8 mouse cellular contexts compared by ENCODE assay signal in genomic region chr15:98710442-98710841, GRCm38 (mm10). TPM values are rescaled to one million over a fixed set of nuclear protein-coding genes. Genes with fewer than 3 reads are reported as not detected.
DNase-seq lines count a peak whose midpoint lies in the region; ATAC-seq and TF ChIP-seq lines count a peak whose summit lies in the region.

No protein-coding gene starts in this region.

- no peak overlapping the region for H3K4me3 ChIP-seq in forebrain, embryonic 13.5 days
- no peak overlapping the region for H3K4me3 ChIP-seq in forebrain, embryonic 12.5 days (replicated peaks)
- H3K4me3 ChIP-seq in C2C12 (ENCODE audit: insufficient read depth, poor library complexity, severe bottlenecking): no peak overlapping the region
- H3K4me3 ChIP-seq in bone marrow macrophage, adult 2 months (ENCODE audit: insufficient read depth, low read length): no peak overlapping the region

- H3K9me3 ChIP-seq in forebrain, embryonic 13.5 days (replicated peaks): no peaks in the 10 kb centered on the region
- no peaks in the 10 kb centered on the region for H3K9me3 ChIP-seq in forebrain, embryonic 12.5 days

- no peak overlapping the region for H3K9ac ChIP-seq in forebrain, embryonic 13.5 days
- H3K9ac ChIP-seq in forebrain, embryonic 12.5 days: no peak overlapping the region

- no peak overlapping the region for H3K27ac ChIP-seq in forebrain, embryonic 13.5 days
- H3K27ac ChIP-seq in forebrain, embryonic 12.5 days: no peak overlapping the region
- H3K27ac ChIP-seq in bone marrow macrophage, adult 2 months (ENCODE audit: insufficient read depth, low read depth, low read length): no peak overlapping the region

- no peaks in the 10 kb centered on the region for H3K79me2 ChIP-seq in C2C12 (ENCODE audit: control insufficient read depth, insufficient read depth)

- H3K36me3 ChIP-seq in forebrain, embryonic 13.5 days (ENCODE audit: poor library complexity, severe bottlenecking): no peaks in the 10 kb centered on the region
- no peaks in the 10 kb centered on the region for H3K36me3 ChIP-seq in forebrain, embryonic 12.5 days (replicated peaks)
- no peaks in the 10 kb centered on the region for H3K36me3 ChIP-seq in C2C12 (ENCODE audit: control insufficient read depth, insufficient read depth)

- no peak overlapping the region for H3ac ChIP-seq in C2C12 (ENCODE audit: control insufficient read depth, insufficient read length, low read depth)

- no peak for TF ChIP-seq POLR2A in bone marrow macrophage, adult 2 months (IDR thresholded peaks at IDR 0.05; ENCODE audit: borderline replicate concordance, low read depth, low read length)

- DNase-seq in layer of hippocampus, adult 9-10 months (ENCODE audit: low spot score): peak; percentile 29
- DNase-seq in mesoderm, embryonic 11.5 days (ENCODE audit: low read depth, low spot score): peak; percentile 74
- peak; percentile 69 to 91 for DNase-seq in spleen, postnatal 4 days (ENCODE audit: low spot score in 2 of 2)

- no peaks in the 10 kb centered on the region for H3K79me3 ChIP-seq in C2C12 (ENCODE audit: low read depth)

- no peak overlapping the region for H3K4me2 ChIP-seq in forebrain, embryonic 13.5 days
- no peak overlapping the region for H3K4me2 ChIP-seq in forebrain, embryonic 12.5 days

- 14% methylated on average over 9 of the region's 9 CpGs for WGBS in forebrain, embryonic 13.5 days
- 16% methylated on average over 9 of the region's 9 CpGs for WGBS in forebrain, embryonic 12.5 days

- ATAC-seq in forebrain, embryonic 13.5 days: 0 out of 2 replicates have a peak, but pooled peaks have one; percentile 27
- ATAC-seq in forebrain, embryonic 12.5 days (ENCODE audit: low FRiP score): no peak
- peak; percentile 53; the same call in 1 of the 2 replicates for ATAC-seq in erythroblast, adult 5-6 weeks (replicated peaks; ENCODE audit: low FRiP score, poor library complexity, severe bottlenecking)

- H3K27me3 ChIP-seq in forebrain, embryonic 13.5 days: peaks cover 19% of the 10 kb centered on the region
- H3K27me3 ChIP-seq in forebrain, embryonic 12.5 days: peaks cover 37% of the 10 kb centered on the region
- H3K27me3 ChIP-seq in C2C12 (ENCODE audit: control insufficient read depth, insufficient read depth, insufficient read length): no peaks in the 10 kb centered on the region

- peak; percentile 10 for TF ChIP-seq CTCF in C2C12 (IDR thresholded peaks at IDR 0.05; ENCODE audit: control insufficient read depth, insufficient read depth, insufficient read length)
- peak; percentile 98 for TF ChIP-seq CTCF in bone marrow macrophage, adult 2 months (IDR thresholded peaks at IDR 0.05; ENCODE audit: low read depth, low read length)

- H3K4me1 ChIP-seq in forebrain, embryonic 13.5 days: peaks cover 5% of the 10 kb centered on the region; the same call in 1 of the 2 replicates
- H3K4me1 ChIP-seq in forebrain, embryonic 12.5 days: peaks cover 5% of the 10 kb centered on the region; the same call in 1 of the 2 replicates
- peaks cover 20% of the 10 kb centered on the region for H3K4me1 ChIP-seq in bone marrow macrophage, adult 2 months (ENCODE audit: control insufficient read depth, insufficient read depth, low read length)

TF ChIP-seq in C2C12, 6 proteins besides CTCF, POLR2A, EP300 and RAD21:
- TF ChIP-seq MYOG (IDR thresholded peaks at IDR 0.05; ENCODE audit: control insufficient read depth, extremely low read depth, insufficient read length): no peak
- no peak for TF ChIP-seq MAX (IDR thresholded peaks at IDR 0.05)
- TF ChIP-seq FOSL1 (IDR thresholded peaks at IDR 0.05; ENCODE audit: insufficient read depth, low read length, poor library complexity, severe bottlenecking): no peak
- no peak for TF ChIP-seq MYOD1 (IDR thresholded peaks at IDR 0.05; ENCODE audit: control insufficient read depth, insufficient read length, low read depth)
- TF ChIP-seq USF1 (IDR thresholded peaks at IDR 0.05; ENCODE audit: low read depth): no peak
- TF ChIP-seq CEBPB (IDR thresholded peaks at IDR 0.05; ENCODE audit: low read depth): no peak

RNA-seq across cellular contexts. Expression of gene Ccdc65, which starts 2.4 kb away (rescaled TPM):
- polyA plus RNA-seq in forebrain, embryonic 13.5 days (2015; fragmentation: Nextera tagmentation; extraction: Ambion mirVana): 2.1 TPM in 2 replicates
- polyA plus RNA-seq in forebrain, embryonic 12.5 days (2016; fragmentation: Nextera tagmentation; extraction: Ambion mirVana): 1.5 and 1.7 TPM in 2 replicates
- polyA plus RNA-seq in C2C12 (2012; fragmentation: generic; extraction: Trizol): 0.48 TPM
- polyA plus RNA-seq in bone marrow macrophage, adult 2 months (2012; ENCODE audit: insufficient read depth, insufficient read length, missing spikeins): not detected in 2 replicates
- not detected in 2 replicates for total RNA-seq in erythroblast, adult 5-6 weeks (2015; ENCODE audit: low replicate concordance)
- total RNA-seq in erythroblast, adult 5-6 weeks (2017; ENCODE audit: low replicate concordance): not detected in 2 replicates

RNA-seq across cellular contexts. Expression of gene Fkbp11, which starts 17.6 kb away (rescaled TPM):
- 3.0 and 4.9 TPM in 2 replicates for polyA plus RNA-seq in forebrain, embryonic 13.5 days (2015; fragmentation: Nextera tagmentation; extraction: Ambion mirVana)
- polyA plus RNA-seq in forebrain, embryonic 12.5 days (2016; fragmentation: Nextera tagmentation; extraction: Ambion mirVana): 6.2 and 8.5 TPM in 2 replicates
- polyA plus RNA-seq in C2C12 (2012; fragmentation: generic; extraction: Trizol): 103 TPM
- polyA plus RNA-seq in bone marrow macrophage, adult 2 months (2012; ENCODE audit: insufficient read depth, insufficient read length, missing spikeins): 0.93 TPM in 1 of 2 replicates, not detected in the other
- 1.2 TPM in 1 of 2 replicates, not detected in the other for total RNA-seq in erythroblast, adult 5-6 weeks (2015; ENCODE audit: low replicate concordance)
- 0.84 and 1.0 TPM in 2 replicates for total RNA-seq in erythroblast, adult 5-6 weeks (2017; ENCODE audit: low replicate concordance)

RNA-seq across cellular contexts. Expression of gene Rnd1, which starts 33.2 kb away (rescaled TPM):
- 6.3 and 7.0 TPM in 2 replicates for polyA plus RNA-seq in forebrain, embryonic 13.5 days (2015; fragmentation: Nextera tagmentation; extraction: Ambion mirVana)
- polyA plus RNA-seq in forebrain, embryonic 12.5 days (2016; fragmentation: Nextera tagmentation; extraction: Ambion mirVana): 3.9 TPM in 2 replicates
- 10.5 TPM for polyA plus RNA-seq in C2C12 (2012; fragmentation: generic; extraction: Trizol)
- 1.1 TPM in 2 replicates for polyA plus RNA-seq in bone marrow macrophage, adult 2 months (2012; ENCODE audit: insufficient read depth, insufficient read length, missing spikeins)
- 4.4 TPM in 1 of 2 replicates, not detected in the other for total RNA-seq in erythroblast, adult 5-6 weeks (2015; ENCODE audit: low replicate concordance)
- total RNA-seq in erythroblast, adult 5-6 weeks (2017; ENCODE audit: low replicate concordance): 0.42 and 2.2 TPM in 2 replicates

RNA-seq across cellular contexts. Expression of gene Ddx23, which starts 47.7 kb away (rescaled TPM):
- polyA plus RNA-seq in forebrain, embryonic 13.5 days (2015; fragmentation: Nextera tagmentation; extraction: Ambion mirVana): 32.5 and 33.3 TPM in 2 replicates
- 23.9 and 24.1 TPM in 2 replicates for polyA plus RNA-seq in forebrain, embryonic 12.5 days (2016; fragmentation: Nextera tagmentation; extraction: Ambion mirVana)
- 140 TPM for polyA plus RNA-seq in C2C12 (2012; fragmentation: generic; extraction: Trizol)
- 83.1 and 84.9 TPM in 2 replicates for polyA plus RNA-seq in bone marrow macrophage, adult 2 months (2012; ENCODE audit: insufficient read depth, insufficient read length, missing spikeins)
- 9.4 and 10.4 TPM in 2 replicates for total RNA-seq in erythroblast, adult 5-6 weeks (2015; ENCODE audit: low replicate concordance)
- 32.3 and 40.2 TPM in 2 replicates for total RNA-seq in erythroblast, adult 5-6 weeks (2017; ENCODE audit: low replicate concordance)

RNA-seq across cellular contexts. Expression of gene Arf3, which starts 52.6 kb away (rescaled TPM):
- 49.2 and 55.1 TPM in 2 replicates for polyA plus RNA-seq in forebrain, embryonic 13.5 days (2015; fragmentation: Nextera tagmentation; extraction: Ambion mirVana)
- polyA plus RNA-seq in forebrain, embryonic 12.5 days (2016; fragmentation: Nextera tagmentation; extraction: Ambion mirVana): 58.2 and 58.3 TPM in 2 replicates
- 126 TPM for polyA plus RNA-seq in C2C12 (2012; fragmentation: generic; extraction: Trizol)
- 93.8 and 103 TPM in 2 replicates for polyA plus RNA-seq in bone marrow macrophage, adult 2 months (2012; ENCODE audit: insufficient read depth, insufficient read length, missing spikeins)
- total RNA-seq in erythroblast, adult 5-6 weeks (2015; ENCODE audit: low replicate concordance): 7.1 and 8.4 TPM in 2 replicates
- total RNA-seq in erythroblast, adult 5-6 weeks (2017; ENCODE audit: low replicate concordance): 4.6 and 8.1 TPM in 2 replicates

Comparison
In these comparisons a context has a peak if more than half of its experiments do, and no peak if none do; other contexts are left out.
1. DNase-seq: peak in every context shown above with its lines; median percentile 80 in spleen, postnatal 4 days; 74 in mesoderm, embryonic 11.5 days; 29 in layer of hippocampus, adult 9-10 months.
2. RNA of gene Fkbp11, which starts 17.6 kb away (polyA plus RNA-seq): 103 TPM in C2C12 (single experiment); 6.2 to 8.5 TPM in forebrain, embryonic 12.5 days, 3.0 to 4.9 TPM in forebrain, embryonic 13.5 days and 0.93 TPM in bone marrow macrophage, adult 2 months; every median in the first group is over 10 times any median in the second.